Mouse (Mus musculus) kidney, adult 8-10 months (tissue): ENCODE data around the gene Gm37240.

Source experiments
- DNase-seq, 2 experiments: peaks; one replicate each; pipeline ENCODE4 v3.0.0; 2022

The Gm37240 gene

DNA sequence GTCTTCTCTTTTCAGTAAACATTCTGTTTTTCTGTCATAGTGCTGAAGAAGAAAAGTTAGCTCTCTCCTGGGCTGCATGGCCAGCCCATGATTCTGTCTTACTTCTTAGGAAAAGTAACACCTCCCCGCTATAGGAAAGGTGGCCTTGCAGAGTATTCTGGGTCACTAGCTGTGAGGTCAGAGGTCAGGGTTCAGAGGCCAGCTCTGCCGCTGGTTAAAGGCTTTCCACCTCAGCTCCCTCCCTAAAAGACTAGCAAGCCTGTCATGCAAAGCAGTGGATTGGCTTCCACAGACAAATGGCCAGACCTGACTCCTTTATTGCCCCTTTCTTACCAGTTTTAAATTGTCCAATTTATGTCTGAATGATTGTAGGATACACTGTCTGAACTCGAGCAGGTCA is 23.3 kb downstream of the Gm37240 start:
- no peak for DNase-seq

DNA sequence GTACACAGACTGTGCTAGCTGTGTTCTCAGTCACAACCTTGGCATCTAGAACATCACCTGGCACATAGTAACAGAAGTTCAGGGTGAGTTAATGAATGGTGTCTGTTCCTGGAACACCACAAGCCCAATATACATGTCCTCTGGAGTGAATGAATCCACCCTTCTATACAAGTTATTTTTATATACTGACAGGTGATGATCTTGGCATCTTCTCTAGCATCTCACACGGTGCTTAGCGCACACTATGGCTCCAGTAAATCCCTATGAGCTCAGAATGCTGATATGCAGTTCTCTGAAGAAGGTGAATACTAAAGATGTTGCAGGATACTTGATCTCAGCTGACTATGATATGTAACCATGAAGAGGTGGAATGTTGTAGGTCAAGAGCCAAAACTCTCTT is 24.4 kb downstream of the Gm37240 start:
- no peak for DNase-seq

DNA sequence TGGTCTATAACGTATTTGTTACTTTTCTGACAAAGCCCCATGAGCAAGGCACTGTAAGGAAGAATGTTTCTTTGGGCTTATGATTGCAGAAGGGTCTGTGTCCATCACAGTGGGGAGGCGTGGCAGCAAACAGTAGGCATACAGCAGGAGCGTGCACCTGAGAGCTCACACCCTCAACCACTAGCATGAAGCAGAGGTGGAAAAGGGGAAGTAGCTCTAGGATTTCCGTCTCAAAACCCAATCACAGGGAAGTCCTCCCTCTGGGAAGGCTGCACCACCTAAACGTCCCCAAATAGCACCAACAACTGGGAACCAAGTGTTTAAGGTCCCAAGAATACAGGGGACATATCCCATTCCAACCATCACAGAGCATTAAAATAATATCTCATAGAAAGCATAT is 26.3 kb downstream of the Gm37240 start:
- DNase-seq: no peak

DNA sequence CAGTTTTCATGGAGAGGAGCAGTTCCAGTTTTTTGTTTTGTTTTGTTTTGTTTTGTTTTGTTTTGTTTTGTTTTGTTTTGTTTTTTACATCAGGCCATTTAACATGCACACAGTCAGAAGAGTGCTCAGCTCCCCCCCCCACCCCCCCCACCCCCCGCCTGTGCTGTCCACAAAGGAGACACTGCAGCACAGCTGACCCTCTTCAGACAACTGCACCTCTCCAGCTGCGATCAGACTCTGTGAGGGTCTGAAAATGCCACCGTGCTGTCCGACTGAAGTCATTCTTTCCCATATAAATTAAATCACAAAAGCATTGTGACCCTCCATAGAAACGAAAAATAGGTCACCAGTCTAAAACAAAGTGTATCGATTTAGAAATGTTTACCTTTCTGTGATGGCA is 28.0 kb downstream of the Gm37240 start:
- no peak for DNase-seq

DNA sequence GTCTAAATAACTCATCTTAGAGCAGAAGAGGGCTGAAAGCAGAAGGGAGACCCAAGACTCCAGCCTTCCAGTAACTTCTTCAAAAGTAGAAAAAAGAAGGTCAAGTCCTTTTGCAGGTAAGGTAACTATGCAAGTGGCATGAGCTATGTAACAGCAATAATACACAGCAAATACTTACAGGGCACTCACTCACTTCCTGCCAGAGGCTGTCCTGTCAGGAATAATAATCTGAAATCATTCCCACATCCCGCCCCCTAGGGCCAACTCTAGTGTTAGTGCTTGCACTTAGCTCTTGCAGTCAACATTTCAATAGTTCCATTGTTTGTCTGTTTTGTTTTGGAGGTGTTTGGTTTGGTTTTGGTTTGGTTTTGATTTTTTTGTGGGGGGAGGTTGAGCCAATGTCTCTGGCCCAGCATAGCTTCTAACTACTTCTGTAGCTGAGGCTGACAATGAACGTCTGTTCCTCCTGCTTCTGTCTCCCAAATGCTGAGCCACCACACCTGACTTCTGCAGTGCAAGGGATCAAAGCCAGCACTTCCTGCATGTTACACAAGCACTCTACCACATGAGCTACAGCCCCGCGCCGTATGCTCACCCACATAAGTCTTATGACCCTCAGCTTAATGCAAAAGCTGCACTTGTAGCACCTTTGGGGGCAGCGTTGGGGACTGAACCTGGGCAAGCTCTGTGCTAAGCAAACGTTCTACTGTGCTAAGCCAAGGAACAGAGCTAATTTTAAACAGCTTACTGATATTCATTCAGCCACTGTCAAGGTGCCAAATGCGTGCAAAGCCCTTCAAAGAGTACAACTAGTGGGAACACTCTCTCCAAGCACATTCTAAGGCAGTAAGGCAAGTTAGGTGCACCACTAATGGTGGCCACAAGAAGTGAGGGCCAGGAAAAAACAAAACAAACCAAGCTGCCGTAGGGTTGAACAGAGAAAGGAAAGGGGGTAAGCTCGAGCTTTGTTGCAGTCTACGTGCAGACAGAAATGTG is 28.9 kb downstream of the Gm37240 start:
- peak; percentile 9 to 26 for DNase-seq

DNA sequence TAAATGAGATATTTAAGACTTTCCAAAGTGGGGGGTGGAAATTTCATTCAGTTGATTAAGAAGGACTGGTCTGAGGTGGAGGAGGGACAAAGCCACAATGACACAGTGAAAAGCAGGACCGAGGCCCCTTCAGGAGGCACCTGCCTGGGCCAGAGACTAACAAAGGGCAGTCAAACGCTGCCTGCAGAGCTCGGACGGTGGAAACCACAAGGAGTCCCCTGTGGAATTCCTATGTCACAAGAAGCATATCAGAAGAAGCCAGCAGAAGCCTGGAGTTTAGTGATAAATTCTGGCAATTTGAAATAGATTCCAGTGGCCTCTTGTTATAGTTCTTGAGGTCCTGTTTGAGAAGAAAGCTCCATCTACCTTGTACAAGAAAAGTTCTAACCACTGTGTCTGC is 30.2 kb downstream of the Gm37240 start:
- DNase-seq: no peak

DNA sequence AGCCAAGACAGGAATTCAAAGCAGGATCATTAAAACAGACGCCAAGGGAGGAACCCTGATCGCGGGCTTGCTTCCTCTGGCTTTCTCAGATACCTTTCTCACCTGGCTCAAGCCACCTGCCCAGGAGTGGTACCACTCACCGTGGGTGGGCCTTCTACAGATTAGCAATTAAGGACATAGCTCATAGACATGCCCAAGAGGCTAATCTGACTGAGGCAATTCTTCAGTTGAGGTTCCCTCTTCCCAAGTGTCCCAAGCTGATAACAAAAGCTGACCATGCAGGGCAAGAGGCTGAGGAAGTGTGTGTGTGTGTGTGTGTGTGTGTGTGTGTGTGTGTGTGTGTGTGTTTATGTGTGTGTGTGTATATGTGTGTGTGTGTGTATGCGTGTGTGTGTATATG is 31.4 kb downstream of the Gm37240 start:
- DNase-seq: no peak

DNA sequence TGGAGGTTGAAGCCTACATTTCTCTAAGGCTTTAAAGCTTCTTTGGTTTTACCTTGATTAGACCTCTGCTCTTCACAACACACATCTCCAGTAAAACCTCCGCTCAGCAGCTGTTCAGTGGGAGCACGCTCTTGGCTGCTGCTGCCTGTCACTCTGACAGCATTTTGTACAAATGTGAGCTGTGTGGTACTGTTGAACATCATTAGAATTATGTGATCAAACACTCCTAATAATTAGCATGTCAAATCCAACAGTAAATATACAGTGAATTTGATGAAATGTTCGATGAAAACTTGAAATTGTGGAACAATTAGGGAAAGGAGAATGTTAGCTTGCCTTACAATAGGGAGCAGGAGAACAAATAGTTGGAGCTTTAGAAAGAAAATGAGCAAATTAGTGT is 32.3 kb downstream of the Gm37240 start:
- DNase-seq: no peak

DNA sequence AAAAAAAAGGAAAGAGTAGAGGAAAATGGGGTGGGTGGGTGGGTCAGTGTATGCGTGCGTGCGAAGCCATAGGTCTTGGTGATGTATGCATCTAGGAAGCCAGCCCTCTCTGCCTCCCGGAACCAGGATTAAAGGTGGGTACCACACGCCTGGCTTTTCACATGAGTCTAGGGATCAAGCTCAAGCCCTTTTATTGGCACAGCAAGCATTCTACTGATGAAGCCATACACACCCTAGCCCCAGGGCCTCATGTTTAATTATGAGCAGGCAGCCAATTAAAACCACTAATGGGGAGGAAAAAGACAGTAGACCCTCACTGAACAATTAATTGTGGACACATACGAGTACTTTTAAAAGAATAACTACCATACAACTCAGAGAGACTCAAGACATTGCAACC is 33.2 kb downstream of the Gm37240 start:
- no peak for DNase-seq

DNA sequence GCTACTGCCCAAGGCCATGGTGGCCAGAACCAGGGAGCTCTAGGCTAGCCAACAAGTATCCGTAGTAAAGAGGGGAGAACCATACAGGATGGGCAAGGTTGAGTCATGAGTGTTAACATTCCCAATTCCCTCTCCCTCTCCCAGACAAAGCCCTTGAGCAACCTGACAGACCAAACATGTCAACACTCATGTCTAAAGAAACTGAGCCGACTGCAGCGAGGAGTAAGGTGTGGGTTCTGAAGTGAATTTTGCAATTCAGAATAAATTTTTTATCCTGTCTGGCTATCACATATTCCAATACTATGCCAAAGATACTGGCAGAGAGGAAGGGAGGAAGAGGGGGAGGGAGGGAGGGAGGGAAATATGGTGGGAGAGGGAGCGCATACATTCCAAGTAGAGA is 33.6 kb downstream of the Gm37240 start:
- DNase-seq: no peak

DNA sequence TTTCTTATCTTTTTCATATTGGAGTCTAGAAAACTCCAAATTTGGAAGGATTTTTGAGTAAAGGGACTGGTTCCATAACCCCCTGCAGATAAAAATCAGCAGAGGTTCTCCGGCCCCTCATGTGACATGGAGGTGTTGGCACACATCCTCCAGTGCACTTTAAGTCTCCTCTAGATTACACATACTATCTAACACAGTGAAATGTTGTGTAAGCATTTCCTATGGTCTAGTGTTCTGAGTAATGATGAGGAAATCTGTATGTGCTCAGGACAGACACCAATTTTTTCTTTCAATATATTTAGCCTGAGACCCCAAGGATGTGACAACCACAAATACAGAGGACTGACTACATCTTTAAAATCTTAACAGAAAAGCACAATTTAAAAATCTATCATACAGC is 37.2 kb downstream of the Gm37240 start:
- DNase-seq: no peak

DNA sequence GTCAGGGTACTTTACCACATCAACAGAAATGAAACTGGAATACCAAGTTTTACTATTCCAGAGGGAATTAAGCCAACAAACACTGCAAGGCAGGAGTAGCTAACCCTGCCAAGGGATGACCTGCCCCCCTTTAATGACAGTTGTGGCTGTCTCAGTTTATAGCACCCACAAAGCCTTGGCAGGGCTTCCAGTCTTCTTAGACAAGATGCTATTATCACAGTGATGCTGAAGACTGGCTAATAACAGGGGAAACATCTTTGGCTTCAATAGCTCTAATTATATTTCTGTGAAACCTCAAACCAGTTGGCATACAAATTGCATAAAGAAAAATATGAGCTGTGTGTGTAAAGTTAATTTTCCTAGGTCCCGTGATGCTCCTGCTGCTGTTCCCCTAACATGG is 41.0 kb downstream of the Gm37240 start:
- no peak for DNase-seq

DNA sequence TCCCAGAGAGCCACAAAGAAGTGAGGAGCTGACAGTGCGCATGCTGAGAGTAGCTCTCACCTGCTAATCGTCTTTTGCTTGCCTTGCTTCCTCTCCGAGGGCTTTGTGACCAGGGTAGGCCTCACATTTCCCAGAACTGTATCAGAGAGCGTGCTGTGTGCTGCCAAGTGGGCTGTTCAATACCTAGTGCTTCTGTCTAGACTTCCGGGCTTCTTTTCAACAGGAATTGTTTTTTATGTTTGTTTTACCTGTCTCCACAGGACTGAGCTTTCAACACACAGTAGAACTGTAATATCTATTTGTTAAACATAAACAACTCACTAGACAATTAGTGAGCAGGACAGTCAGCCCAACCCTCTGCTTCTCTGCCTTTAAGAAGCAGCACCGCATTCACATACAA is 42.0 kb downstream of the Gm37240 start:
- DNase-seq: no peak

DNA sequence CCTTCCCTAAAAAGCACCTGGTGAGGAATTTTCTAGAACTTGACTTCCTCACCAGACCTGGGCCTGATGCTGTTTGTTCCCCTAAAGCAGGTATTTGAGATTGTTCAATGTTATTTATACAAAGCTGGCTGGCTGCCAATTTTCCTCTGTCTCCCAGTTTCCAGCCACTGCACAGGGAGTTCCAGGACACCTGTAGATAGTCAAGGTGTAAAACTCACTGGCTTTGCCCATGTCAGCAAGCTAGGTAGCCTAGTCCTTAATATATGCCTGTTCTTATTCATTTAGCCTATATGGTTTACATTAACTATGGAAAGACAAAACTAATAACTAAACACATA is 44.5 kb downstream of the Gm37240 start:
- no peak for DNase-seq

DNA sequence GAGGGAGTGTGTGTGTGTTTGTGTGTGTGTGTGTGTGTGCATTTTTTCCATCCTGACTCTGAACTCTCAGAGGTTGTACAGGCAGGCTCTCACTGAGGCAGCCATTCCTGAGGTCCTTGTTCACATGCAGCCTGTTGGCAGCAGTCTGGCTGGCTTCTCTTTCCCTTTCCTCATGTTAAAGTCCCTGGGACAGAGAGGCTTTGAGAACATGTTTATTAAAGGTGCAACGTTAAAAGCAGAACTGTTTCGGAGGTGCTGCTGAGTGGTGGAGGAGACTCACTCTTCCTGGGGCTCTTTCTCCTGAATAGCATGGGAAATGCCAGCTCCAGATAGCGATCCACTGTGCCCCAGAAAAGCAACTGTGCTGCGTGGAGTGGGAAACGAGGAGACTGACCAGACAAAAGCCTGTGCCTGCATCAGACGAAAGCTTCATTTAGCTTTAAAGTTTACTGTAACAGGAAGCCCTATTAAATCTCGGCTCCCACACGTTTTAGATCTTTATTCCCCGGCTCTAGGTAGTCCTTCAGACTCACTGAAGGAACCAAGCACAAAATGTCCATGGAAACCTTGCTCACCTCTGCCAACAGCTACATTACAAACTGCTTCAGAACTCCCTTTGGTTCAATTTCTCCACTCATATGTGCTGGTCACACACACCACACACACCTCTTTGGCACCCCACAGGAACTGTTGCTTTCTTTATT is 45.0 kb downstream of the Gm37240 start:
- DNase-seq: no peak

DNA sequence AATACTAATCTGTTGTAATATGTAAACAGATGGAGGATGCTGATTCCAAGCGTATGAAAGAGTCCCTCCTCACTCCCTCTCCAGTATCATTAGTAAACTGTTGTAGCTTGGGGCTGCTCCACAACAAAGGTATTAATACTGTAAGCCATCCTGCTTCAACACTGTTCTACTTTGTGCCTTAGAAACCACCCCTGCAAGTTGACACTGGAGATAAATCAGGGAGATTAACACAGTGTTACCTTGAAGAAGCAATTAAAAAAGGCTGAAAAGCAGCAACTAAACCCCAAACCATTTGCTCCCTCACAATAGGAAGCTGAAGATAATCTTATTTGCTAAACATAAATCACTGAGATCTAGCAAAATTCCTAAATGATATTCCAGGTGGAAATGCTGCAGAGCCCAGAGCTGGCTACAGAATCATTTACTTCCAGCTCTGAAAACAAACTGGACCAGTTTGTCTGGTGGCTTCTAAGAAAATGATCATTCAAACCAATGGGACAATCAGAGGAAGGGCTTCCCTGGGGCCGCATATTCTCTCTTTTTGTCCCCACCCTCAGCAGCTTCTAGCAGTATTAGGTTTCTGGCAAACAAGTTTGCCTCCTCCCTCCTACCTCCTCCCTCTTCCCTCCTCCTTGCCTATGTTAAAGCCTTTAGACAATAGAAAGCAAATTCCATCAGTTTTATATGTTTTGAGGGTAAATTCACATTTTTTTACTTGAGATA is 45.7 kb downstream of the Gm37240 start:
- no peak for DNase-seq

DNA sequence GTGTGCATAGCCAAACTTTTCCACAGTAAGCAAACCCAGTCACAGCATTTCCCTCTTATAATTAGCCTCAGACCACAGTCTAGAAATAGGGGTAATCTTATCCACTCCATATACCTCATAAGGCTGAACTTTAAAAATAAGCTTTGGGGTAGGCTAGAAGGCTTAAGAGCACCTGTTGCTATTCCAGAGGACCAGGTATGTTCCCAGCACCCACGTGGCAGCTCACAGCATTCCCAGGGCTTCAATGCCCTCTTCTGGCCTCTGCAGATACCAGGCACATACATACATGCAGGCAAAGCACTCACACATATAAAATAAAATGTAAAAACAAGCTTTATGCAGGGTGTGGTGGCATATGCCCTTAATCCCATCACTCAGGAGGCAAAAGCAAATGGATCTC is 53.7 kb downstream of the Gm37240 start:
- no peak for DNase-seq

DNA sequence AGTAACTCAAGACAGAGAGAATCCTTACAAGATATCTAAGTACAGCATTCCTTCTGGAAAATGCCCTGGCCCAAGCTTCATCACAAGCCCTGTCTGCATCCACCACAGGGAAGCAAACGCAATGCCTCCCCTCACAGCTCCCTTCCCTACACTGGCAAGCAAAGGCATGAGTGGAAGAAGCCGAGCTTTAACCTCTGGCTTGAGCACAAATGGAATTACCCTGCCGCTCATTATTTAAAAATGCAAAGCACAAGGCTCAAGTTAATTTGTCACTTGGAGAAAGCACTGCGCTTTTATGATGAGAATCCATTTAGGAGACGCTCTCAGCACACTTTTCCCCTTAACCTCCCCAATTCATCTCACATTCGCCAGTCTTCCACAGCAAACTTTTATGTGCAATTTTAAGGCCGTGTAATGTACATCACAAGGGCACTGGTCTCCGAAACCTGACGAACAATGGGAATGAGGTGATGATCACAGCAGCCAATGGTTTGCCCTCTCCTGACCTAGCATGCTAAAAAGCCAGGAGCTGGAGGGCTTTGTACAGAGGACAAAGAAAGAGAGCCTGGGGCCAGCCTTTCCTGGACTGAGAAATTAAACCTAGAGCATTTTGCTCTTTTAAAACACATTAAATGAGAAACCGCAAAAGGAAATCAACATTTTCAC is 54.7 kb downstream of the Gm37240 start:
- DNase-seq: peak; percentile 35 to 68

DNA sequence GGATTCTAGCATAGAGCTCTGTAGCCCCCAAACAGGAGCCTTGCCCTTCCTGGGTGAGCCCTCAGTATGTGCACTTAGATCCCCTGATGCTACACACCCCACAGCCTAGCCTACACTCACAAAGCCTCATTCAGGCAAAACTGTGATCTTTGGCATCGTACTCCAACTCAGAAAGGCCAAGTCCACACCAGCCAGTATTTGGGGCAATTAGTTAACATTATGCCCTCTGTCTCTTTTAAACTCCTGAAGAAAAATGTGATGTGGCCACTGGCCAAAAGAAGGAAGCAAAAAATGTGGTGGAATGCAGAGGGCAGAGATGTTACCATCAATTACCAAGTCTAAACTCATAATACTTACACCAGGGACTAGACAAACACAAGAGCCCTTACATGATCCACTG is 55.5 kb downstream of the Gm37240 start:
- peak; percentile 73 to 80 for DNase-seq

DNA sequence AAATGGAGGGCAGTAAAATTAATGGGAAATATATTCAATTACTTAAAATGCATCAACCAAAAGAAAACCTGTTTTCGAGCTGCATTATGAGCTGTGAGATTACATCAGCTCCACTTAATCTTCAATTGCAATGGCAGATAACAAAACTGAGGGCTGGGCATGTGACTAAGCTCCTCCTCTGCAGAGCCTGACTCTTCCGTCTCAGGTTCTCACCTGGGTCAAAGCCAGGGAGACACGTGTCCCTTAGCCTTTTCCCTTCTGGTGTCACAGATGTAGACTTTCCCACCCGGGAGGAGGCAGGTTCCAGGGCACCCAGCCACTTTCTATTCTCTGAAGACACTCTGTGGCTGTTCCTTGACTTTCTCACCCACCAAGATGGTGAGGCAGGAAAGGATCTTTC is 58.3 kb downstream of the Gm37240 start:
- DNase-seq: peak; percentile 36 to 41

DNA sequence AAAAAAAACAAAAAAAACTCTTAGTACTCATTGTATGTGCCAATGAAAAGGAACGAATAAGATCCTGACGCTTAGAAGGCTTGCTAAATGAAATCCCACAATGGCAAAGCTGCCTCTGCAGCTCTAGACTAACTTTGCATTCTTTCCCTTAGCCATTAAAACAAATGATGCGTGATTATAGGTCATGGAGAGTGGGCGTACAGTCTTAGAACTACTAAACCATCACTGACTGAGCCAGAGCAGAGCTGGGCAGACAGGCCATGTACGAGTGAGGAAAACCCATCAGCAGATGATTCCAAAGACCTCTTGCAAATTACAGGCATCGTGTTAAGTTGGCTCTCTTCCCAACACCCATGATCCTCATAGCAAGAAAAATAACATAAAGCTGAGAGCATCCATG is 59.5 kb downstream of the Gm37240 start:
- peak in 1 of 2 experiments; percentile 48 for DNase-seq

DNA sequence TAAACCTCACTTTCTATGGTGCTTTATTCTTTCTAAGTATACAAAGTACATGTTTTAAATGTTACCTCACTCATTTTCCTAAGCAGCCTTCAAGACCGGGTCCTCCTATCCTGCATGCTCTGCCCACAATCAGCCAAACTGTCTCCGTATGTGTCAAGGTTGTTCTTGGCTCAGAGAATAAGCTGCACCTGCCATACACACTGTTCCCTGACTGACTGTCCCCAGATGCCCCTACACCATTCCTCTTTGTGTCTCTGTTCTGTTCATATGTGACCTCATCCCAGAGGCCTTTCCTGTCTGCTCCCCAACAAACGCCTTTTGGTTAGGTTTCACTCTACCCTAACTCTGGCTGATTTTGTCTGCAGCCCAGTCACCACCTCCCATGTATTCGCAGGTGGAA is 60.0 kb downstream of the Gm37240 start:
- no peak for DNase-seq
